Mouse (Mus musculus) brain, embryonic 14.5 days (tissue): ENCODE data around the gene 6430571L13Rik.

Experiments
- CTCF ChIP-seq: fragments of 200-500 bp; IDR thresholded peaks from 2 replicates; pipeline ENCODE4 v1.5.1; 2012; ENCODE audit warnings: inconsistent platforms, mild to moderate bottlenecking, moderate library complexity, borderline replicate concordance; ENCODE audit not compliant: insufficient read depth, insufficient read length; ENCODE audit errors: extremely low read depth
- POLR2A ChIP-seq: fragments of 200-500 bp; IDR thresholded peaks from 2 replicates; pipeline ENCODE4 v1.6.1; 2012; ENCODE audit warnings: mild to moderate bottlenecking, inconsistent platforms, borderline replicate concordance; ENCODE audit not compliant: poor library complexity, insufficient read depth, insufficient read length, severe bottlenecking; ENCODE audit errors: extremely low read depth

DNA sequence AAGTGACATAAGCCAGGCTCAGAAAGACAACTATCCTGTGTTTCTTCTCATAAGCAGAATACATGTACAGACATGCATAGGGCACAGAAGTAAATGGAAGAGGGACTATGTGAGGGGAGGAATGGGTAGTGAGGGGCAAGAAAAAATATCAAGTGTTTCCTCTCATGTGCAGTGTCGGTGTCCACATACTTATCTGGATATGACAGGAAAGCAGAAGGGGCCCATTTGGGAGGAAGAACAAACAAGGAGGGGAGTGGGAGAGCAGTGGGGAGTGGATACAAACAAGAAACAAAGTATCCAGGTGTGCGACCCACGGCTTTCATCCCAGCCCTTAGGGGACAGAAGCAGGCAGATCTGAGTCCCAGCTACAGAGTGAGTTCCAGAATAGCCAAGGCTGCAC lies 26.5 kb upstream of the 6430571L13Rik start:
- TF ChIP-seq CTCF (no peak), POLR2A (no peak)
